Mouse (Mus musculus) forebrain, embryonic 10.5 days (tissue): ENCODE measurements around the gene Lhx4. TPM values are rescaled to one million over a fixed set of nuclear protein-coding genes. Genes with fewer than 3 reads are reported as not detected.

Experiments
- DNase-seq: peaks from one replicate; pipeline ENCODE4 v3.0.0-alpha.2; 2017; ENCODE audit warnings: low spot score; ENCODE audit errors: extremely low spot score
- H3K27ac ChIP-seq: fragments of 300-500 bp; sonication (generic); 2 replicates; pipeline ENCODE4 v1.5.1; 2016; ENCODE audit warnings: mild to moderate bottlenecking
- H3K27me3 ChIP-seq: fragments of 300-500 bp; sonication (generic); 2 replicates; pipeline ENCODE4 v1.6.1; 2016; ENCODE audit warnings: mild to moderate bottlenecking; ENCODE audit not compliant: poor library complexity, severe bottlenecking
- H3K36me3 ChIP-seq: fragments of 300-500 bp; sonication (generic); replicated peaks from 2 replicates; pipeline ENCODE4 v1.6.1; 2016; ENCODE audit warnings: mild to moderate bottlenecking, moderate library complexity
- H3K4me1 ChIP-seq: fragments of 300-500 bp; sonication (generic); 2 replicates; pipeline ENCODE4 v1.6.1; 2016
- H3K4me3 ChIP-seq: fragments of 300-500 bp; sonication (generic); 2 replicates; pipeline ENCODE4 v1.5.1; 2016; ENCODE audit warnings: mild to moderate bottlenecking, moderate library complexity
- H3K9me3 ChIP-seq: fragments of 300-500 bp; sonication (generic); 2 replicates; pipeline ENCODE4 v1.6.1; 2016; ENCODE audit warnings: mild to moderate bottlenecking, moderate library complexity
- WGBS: fragments of 180-500 bp; shearing (Covaris S2); methylation state at CpG from one replicate; pipeline ENCODE4 v1.1.7; 2016; 5-methylcytosine and 5-hydroxymethylcytosine counted together
- polyA plus RNA-seq: library from polyadenylated mRNA; unstranded; fragments of >200 nt; fragmentation: Nextera tagmentation; extraction: Ambion mirVana; gene quantifications from 2 replicates; pipeline ENCODE4 v1.2.1, GENCODE M21; 2016

Lhx4 gene
- polyA plus RNA-seq, 1 experiment from 2014 or later, result not detected

GRCm38 (mm10) chr1:155720006-155720405 lies 31.5 kb downstream of the Lhx4 start:
- Histone ChIP-seq H3K27me3 (peaks cover 65% of the 10 kb centered on the region), H3K4me3 (no peak overlapping the region), H3K4me1 (peaks cover 14% of the 10 kb centered on the region), H3K9me3 (peaks cover 5% of the 10 kb centered on the region; the same call in 1 of the 2 replicates), H3K36me3 (no peaks in the 10 kb centered on the region), H3K27ac (no peak overlapping the region)
- DNase-seq, result no peak
- WGBS, result 61% methylated on average over 5 of the region's 5 CpGs

DNA sequence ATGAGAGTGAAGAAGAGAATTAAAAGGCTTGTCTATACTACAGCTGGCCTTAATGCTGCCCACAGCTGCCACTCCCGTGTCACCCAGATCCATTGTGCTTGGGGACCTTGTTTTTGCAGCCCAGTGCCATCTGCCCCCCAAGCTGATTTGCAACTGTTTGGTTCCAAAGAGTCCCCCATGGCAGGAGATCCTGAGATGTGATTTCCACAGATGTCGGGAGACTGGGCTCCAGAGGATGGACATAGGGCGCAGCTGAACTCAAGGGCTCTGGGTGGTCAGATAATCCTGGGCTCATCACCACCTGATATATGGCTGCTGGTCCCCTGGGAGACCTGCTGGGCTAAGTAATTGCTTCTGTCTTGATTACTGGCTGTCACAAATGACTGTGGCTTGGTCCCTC lies 32.6 kb downstream of the Lhx4 start:
- DNase-seq, result no peak
- H3K9me3 ChIP-seq, result no peaks in the 10 kb centered on the region
- 88% methylated on average over 3 of the region's 3 CpGs for WGBS
- H3K4me3 ChIP-seq, result no peak overlapping the region
- H3K27ac ChIP-seq, result no peak overlapping the region
- peaks cover 14% of the 10 kb centered on the region for H3K4me1 ChIP-seq
- no peaks in the 10 kb centered on the region for H3K36me3 ChIP-seq
- H3K27me3 ChIP-seq, result peaks cover 54% of the 10 kb centered on the region

GRCm38 (mm10) chr1:155717301-155717700 lies 34.2 kb downstream of the Lhx4 start:
- Histone ChIP-seq H3K27ac (no peak overlapping the region), H3K4me3 (no peak overlapping the region), H3K36me3 (no peaks in the 10 kb centered on the region), H3K9me3 (no peaks in the 10 kb centered on the region), H3K4me1 (peaks cover 14% of the 10 kb centered on the region), H3K27me3 (peaks cover 43% of the 10 kb centered on the region)
- DNase-seq, result no peak
- WGBS, result 94% methylated on average over 12 of the region's 12 CpGs

DNA sequence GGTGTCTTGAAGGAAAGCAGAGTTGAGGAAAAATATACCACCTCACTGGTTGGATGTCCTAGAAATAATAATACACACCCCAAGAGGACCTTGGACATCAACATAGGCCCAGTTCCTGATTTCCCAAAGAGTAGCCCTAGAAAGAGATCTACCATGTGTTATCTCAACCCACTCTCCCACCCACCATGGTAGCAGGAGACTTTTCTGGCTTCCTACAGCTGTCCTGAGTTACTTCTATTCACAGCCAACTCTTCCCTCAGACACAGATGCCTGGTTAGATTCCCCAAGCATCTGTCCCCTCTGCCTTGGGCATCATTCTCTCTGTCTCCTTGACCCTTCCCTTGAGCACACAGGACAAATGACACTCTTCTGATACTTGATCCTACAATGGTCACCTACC lies 36.1 kb downstream of the Lhx4 start:
- H3K9me3 ChIP-seq, result no peaks in the 10 kb centered on the region
- H3K4me3 ChIP-seq, result no peak overlapping the region
- DNase-seq, result no peak
- H3K27me3 ChIP-seq, result peaks cover 24% of the 10 kb centered on the region
- no peak overlapping the region for H3K27ac ChIP-seq
- H3K36me3 ChIP-seq, result no peaks in the 10 kb centered on the region
- peaks cover 6% of the 10 kb centered on the region; the same call in 1 of the 2 replicates for H3K4me1 ChIP-seq

DNA sequence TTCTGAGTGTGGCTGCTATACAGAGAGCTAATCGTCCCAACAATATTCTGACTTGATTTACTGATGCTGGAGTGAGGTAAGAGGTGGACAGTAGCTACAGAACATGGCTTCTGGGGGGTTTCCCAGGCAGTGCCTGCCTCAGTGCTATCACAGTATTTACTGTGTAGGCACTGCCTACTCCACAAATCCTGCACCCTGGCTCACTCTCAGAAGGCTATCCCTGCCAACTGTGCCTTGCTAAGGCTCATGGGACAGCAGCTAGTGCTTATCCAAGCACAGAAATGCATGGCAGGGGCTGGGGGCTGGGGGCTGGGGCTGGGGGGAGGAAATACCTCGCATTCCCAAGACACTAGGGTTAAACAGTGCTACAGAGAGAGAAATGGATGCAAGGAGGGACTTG lies 38.2 kb downstream of the Lhx4 start:
- Histone ChIP-seq H3K9me3 (no peaks in the 10 kb centered on the region), H3K36me3 (no peaks in the 10 kb centered on the region), H3K4me1 (peaks cover 6% of the 10 kb centered on the region; the same call in 1 of the 2 replicates), H3K27me3 (peaks cover 7% of the 10 kb centered on the region; the same call in 1 of the 2 replicates), H3K27ac (no peak overlapping the region), H3K4me3 (no peak overlapping the region)
- WGBS, result 76% methylated on average over 2 of the region's 2 CpGs
- DNase-seq, result no peak

GRCm38 (mm10) chr1:155704182-155704581 lies 47.3 kb downstream of the Lhx4 start:
- Histone ChIP-seq H3K4me3 (no peak overlapping the region), H3K36me3 (no peaks in the 10 kb centered on the region), H3K27ac (no peak overlapping the region), H3K27me3 (no peaks in the 10 kb centered on the region), H3K4me1 (0 out of 2 replicates have a peak, but pooled peaks cover 2% of the 10 kb centered on the region), H3K9me3 (no peaks in the 10 kb centered on the region)
- whole genome bisulfite sequencing, result 81% methylated on average over 5 of the region's 5 CpGs
- no peak for DNase-seq

DNA sequence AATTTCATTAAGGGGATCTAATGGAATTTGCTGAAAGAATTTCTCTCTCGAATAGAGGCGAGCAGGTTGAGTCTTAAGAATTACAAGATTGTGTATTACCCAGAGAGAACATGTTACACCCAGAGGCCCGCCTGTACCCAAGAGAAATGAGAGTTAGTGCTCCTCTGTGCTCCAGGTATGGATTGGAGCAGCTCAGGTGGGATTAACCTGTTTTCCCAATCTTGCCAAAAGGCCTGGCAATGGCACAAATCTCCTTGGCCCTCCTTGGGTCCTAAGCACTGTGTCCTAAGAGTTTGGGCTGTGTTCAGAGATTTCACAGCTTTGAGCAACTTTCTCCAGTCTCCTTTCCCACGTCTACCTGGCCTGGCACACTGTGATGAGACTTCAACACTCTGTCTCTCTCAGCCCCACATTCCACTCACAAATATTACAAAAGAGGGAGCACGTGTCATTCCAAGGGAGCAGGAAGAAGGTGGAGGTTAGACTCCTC lies 48.2 kb downstream of the Lhx4 start:
- Histone ChIP-seq H3K27ac (no peak overlapping the region), H3K9me3 (no peaks in the 10 kb centered on the region), H3K27me3 (no peaks in the 10 kb centered on the region), H3K4me1 (peaks cover 8% of the 10 kb centered on the region), H3K4me3 (no peak overlapping the region), H3K36me3 (no peaks in the 10 kb centered on the region)
- DNase-seq, result no peak
- 85% methylated on average over 5 of the region's 5 CpGs for WGBS

DNA sequence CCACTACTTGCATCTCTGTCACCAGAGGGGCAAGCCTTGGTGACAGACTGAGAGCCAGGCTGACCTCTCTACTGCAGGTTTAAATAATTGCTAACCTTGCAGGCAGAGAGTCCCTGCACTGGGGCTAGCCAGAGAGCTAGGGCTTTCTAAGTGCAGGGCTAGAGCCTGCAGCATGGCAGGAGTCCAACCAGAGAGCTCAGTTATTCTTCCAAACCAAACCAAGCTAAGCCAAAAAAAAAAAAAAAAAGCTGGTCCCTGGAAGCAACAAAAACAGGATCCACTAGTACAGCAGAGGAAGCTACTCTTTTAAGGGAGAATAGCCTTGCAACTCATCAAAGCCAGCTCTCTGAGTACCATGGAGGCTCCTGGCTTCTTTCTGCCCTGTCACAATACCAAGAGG lies 50.6 kb downstream of the Lhx4 start:
- no peaks in the 10 kb centered on the region for H3K9me3 ChIP-seq
- H3K36me3 ChIP-seq, result no peaks in the 10 kb centered on the region
- H3K4me3 ChIP-seq, result no peak overlapping the region
- H3K4me1 ChIP-seq, result peaks cover 10% of the 10 kb centered on the region
- no peak for DNase-seq
- no peaks in the 10 kb centered on the region for H3K27me3 ChIP-seq
- H3K27ac ChIP-seq, result no peak overlapping the region

DNA sequence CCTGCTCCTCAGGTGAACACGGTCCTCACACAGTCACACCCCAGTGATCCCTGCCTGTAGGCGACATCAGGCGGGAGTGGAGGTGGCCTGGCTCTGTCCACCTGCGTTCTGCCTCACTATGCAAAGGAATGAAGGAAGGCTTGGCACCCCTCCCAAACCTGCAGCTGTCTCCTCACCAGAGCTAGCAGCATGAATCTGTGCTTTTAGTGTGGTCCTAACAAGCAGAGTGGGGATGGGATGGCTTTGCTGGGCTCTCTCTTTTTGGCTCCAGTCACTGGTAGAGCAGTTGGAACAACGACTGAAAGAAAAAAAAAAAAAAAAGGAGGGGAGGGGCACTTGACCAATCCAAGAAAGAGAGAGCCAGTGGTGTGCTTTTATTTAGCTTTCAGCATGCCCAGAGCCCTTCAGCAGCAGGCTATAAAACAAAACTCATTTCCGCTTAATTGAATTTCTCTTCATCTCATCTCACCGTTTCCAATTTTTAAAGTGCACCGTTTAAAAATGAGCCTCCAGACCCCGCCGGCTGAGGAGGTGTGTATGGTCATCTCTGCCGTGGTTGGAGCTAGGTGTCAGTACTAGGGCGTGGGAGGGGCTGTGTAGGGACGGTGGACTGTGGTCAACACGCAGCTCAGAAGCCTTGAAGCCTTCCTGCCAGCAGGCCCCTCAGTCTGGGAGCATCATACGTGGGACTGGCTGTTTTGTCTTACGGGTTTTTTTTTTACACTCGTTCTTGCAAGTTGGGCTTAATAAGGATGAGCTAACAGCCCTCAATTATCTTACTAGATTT lies 52.9 kb downstream of the Lhx4 start:
- Histone ChIP-seq H3K4me1 (peaks cover 10% of the 10 kb centered on the region), H3K36me3 (no peaks in the 10 kb centered on the region), H3K4me3 (no peak overlapping the region), H3K9me3 (no peaks in the 10 kb centered on the region), H3K27me3 (no peaks in the 10 kb centered on the region), H3K27ac (no peak overlapping the region)
- no peak for DNase-seq
- WGBS, result 64% methylated on average over 17 of the region's 17 CpGs

DNA sequence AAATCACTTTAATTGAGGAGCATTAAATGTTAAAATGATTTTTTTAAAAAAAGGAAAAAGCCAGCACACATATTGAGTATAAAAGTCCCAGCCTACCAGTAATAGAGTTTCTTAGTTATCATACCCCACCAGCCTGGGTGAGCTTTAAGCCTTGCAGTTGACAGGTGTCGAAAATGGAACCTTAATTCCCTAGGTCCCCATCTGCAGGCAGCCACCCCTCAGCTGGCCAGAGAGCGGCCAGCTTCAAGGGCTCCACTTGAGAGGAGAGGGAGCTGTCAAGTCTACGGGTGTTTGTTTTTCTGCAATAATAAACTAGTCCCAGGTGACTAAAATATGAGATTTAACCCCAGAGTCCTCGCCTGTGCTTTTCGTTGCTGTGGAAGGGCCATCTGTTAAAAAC lies 58.0 kb downstream of the Lhx4 start:
- no peaks in the 10 kb centered on the region for H3K36me3 ChIP-seq
- 84% methylated on average over 5 of the region's 5 CpGs for WGBS

DNA sequence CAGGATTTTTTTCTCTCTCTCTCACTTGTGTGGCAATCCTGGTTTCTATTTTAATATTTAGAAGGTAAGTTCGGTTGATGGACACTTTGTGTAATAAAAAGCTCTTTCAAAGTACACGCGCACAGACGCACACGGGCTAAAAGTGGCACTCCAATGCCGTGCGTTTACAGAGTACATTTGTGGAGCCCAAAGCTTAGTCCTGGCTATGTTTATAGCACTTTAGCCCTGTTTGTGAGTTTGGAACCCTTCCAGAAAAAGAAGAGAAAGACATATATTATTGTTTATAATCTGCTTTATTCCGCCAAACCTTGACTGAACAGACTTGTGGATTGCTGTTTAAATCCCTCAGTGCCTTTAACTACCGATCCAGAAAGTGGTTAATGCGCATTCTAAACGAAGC lies 58.5 kb downstream of the Lhx4 start:
- Histone ChIP-seq H3K27me3 (no peaks in the 10 kb centered on the region), H3K4me3 (no peak overlapping the region), H3K36me3 (no peaks in the 10 kb centered on the region), H3K4me1 (no peaks in the 10 kb centered on the region), H3K9me3 (no peaks in the 10 kb centered on the region), H3K27ac (no peak overlapping the region)
- DNase-seq, result no peak
- WGBS, result 90% methylated on average over 11 of the region's 11 CpGs

More for the DNA sequence above, 58.0 kb downstream of the Lhx4 start:
- DNase-seq, result no peak
- no peak overlapping the region for H3K27ac ChIP-seq
- peaks cover 4% of the 10 kb centered on the region for H3K4me1 ChIP-seq
- no peaks in the 10 kb centered on the region for H3K9me3 ChIP-seq
- no peaks in the 10 kb centered on the region for H3K27me3 ChIP-seq
- H3K4me3 ChIP-seq, result no peak overlapping the region

GRCm38 (mm10) chr1:155692230-155692629 lies 59.3 kb downstream of the Lhx4 start:
- no peaks in the 10 kb centered on the region for H3K27me3 ChIP-seq
- DNase-seq, result no peak
- no peak overlapping the region for H3K27ac ChIP-seq
- H3K36me3 ChIP-seq, result no peaks in the 10 kb centered on the region
- no peaks in the 10 kb centered on the region for H3K4me1 ChIP-seq
- no peak overlapping the region for H3K4me3 ChIP-seq
- H3K9me3 ChIP-seq, result no peaks in the 10 kb centered on the region
- WGBS, result 93% methylated on average over 6 of the region's 6 CpGs

DNA sequence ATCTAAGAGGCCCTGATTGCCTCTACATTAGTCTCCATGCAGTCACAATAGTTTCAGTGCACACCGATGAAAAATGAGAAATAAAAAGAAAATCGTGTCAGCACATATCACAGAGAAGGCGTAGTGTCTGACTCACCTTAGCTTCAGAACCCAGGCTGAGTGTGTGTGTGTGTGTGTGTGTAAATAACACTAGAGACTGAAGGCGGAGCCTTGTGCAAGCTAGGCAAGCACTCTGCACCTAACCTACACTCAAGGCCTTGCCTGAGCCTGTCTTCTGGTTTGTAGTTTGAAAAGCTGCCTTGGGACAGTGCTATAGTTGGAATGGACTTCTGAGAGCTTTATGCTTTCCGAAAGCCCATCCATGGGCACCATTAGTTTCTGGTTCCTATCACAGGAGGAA lies 61.9 kb downstream of the Lhx4 start:
- no peak overlapping the region for H3K4me3 ChIP-seq
- 91% methylated on average over 5 of the region's 5 CpGs for WGBS
- no peak overlapping the region for H3K27ac ChIP-seq
- DNase-seq, result no peak
- no peaks in the 10 kb centered on the region; the same call in 1 of the 2 replicates for H3K36me3 ChIP-seq
- H3K27me3 ChIP-seq, result no peaks in the 10 kb centered on the region
- no peaks in the 10 kb centered on the region for H3K9me3 ChIP-seq
- no peaks in the 10 kb centered on the region for H3K4me1 ChIP-seq
